Mouse (Mus musculus): ENCODE measurements around the gene Gsdma. TPM values are rescaled to one million over a fixed set of nuclear protein-coding genes. Genes with fewer than 3 reads are reported as not detected.
"Not testable (repeated sequence)": the region's sequence is repeated elsewhere in the genome, so short reads cannot be mapped to it uniquely, and the experiment has no call there.

The Gsdma gene
- not detected for total RNA-seq (2021)
- long read RNA-seq, experiment 1 = 0 reads
- long read RNA-seq, experiment 2 = 0 reads

- intact Hi-C loops (cut with DNase I) = no loop called here
These were observed at the start of gene Gsdma for GRCm38 (mm10) chr11:98664091-98664490. Gene Gsdma (plus strand): TSS chr11:98664351.

GRCm38 (mm10) chr11:98620791-98621190 lies 43.4 kb upstream of the Gsdma start:
- intact Hi-C loops (cut with DNase I) = no loop called here
- no peak for DNase-seq

More at GRCm38 (mm10) chr11:98664091-98664490, at the start of gene Gsdma:
- DNase-seq = no peak

- DNase-seq; intact Hi-C loops (cut with DNase I): not testable (repeated sequence)
These were observed 40.2 kb upstream of the Gsdma start for GRCm38 (mm10) chr11:98623981-98624380.

- intact Hi-C loops (cut with DNase I); DNase-seq: not testable (repeated sequence)
These were observed 39.8 kb upstream of the Gsdma start for GRCm38 (mm10) chr11:98624381-98624780.

GRCm38 (mm10) chr11:98625611-98626410 lies 38.3 kb upstream of the Gsdma start, which contains the start of the genes Gm12355 and Gsdma3:
Gene Gm12355 (minus strand): TSS chr11:98625661.
Gene Gsdma3 (plus strand): TSS chr11:98626360.
- intact Hi-C loops (cut with DNase I) = no loop called here
- DNase-seq = no peak

GRCm38 (mm10) chr11:98628706-98629105 lies 35.4 kb upstream of the Gsdma start:
- DNase-seq = no peak
- intact Hi-C loops (cut with DNase I) = no loop called here

GRCm38 (mm10) chr11:98630646-98631045 lies 33.5 kb upstream of the Gsdma start:
- no peak for DNase-seq
- intact Hi-C loops (cut with DNase I) = no loop called here

- intact Hi-C loops (cut with DNase I) = not testable (repeated sequence)
- DNase-seq = peak in 1 of 2 experiments; percentile 15
These were observed 28.7 kb upstream of the Gsdma start for GRCm38 (mm10) chr11:98635312-98635970.

GRCm38 (mm10) chr11:98637501-98637900 lies 26.6 kb upstream of the Gsdma start:
- intact Hi-C loops (cut with DNase I) = no loop called here
- DNase-seq = no peak

- intact Hi-C loops (cut with DNase I) = no loop called here
- no peak for DNase-seq
These were observed 24.1 kb upstream of the Gsdma start for GRCm38 (mm10) chr11:98640091-98640490.

- DNase-seq = no peak
- intact Hi-C loops (cut with DNase I) = no loop called here
These were observed 19.4 kb upstream of the Gsdma start for GRCm38 (mm10) chr11:98644757-98645156.

GRCm38 (mm10) chr11:98645946-98646345 lies 18.2 kb upstream of the Gsdma start:
- DNase-seq = no peak
- intact Hi-C loops (cut with DNase I) = no loop called here

GRCm38 (mm10) chr11:98646459-98646858 lies 17.7 kb upstream of the Gsdma start, which contains the start of gene Gsdma2:
Gene Gsdma2 (plus strand): TSS chr11:98646759.
- no peak for DNase-seq
- intact Hi-C loops (cut with DNase I) = no loop called here

GRCm38 (mm10) chr11:98655076-98655475 lies 9.1 kb upstream of the Gsdma start:
- peak; percentile 31 to 52 for DNase-seq

GRCm38 (mm10) chr11:98660517-98660916 lies 3.6 kb upstream of the Gsdma start:
- peak; percentile 16 to 35 for DNase-seq
- intact Hi-C loops (cut with DNase I) = no loop called here

More at GRCm38 (mm10) chr11:98655076-98655475, 9.1 kb upstream of the Gsdma start:
- intact Hi-C loops (cut with DNase I) = not testable (repeated sequence)

GRCm38 (mm10) chr11:98668984-98669383 lies 4.8 kb downstream of the Gsdma start:
- intact Hi-C loops (cut with DNase I) = no loop called here
- DNase-seq = no peak

GRCm38 (mm10) chr11:98671284-98671815 lies 7.2 kb downstream of the Gsdma start:
- DNase-seq = no peak
- intact Hi-C loops (cut with DNase I) = loop anchor here (5.0 kb wide), 1 partner anchor 64 kb away; no protein-coding TSS in a partner anchor

GRCm38 (mm10) chr11:98671857-98672256 lies 7.7 kb downstream of the Gsdma start:
- intact Hi-C loops (cut with DNase I) = loop anchor here (5.0 kb wide), 1 partner anchor 65 kb away; no protein-coding TSS in a partner anchor
- DNase-seq = no peak

- intact Hi-C loops (cut with DNase I) = loop anchor here (5.0 kb wide), 1 partner anchor 65 kb away; no protein-coding TSS in a partner anchor
- DNase-seq = no peak
These were observed 8.3 kb downstream of the Gsdma start for GRCm38 (mm10) chr11:98672482-98672881.

- intact Hi-C loops (cut with DNase I) = loop anchor here (5.0 kb wide), 1 partner anchor 66 kb away; no protein-coding TSS in a partner anchor
- peak; percentile 52 to 69 for DNase-seq
These were observed 9.0 kb downstream of the Gsdma start for GRCm38 (mm10) chr11:98673136-98673535.

All from heart, postnatal 14 days (tissue).